Mouse (Mus musculus) MEL (cell line): ENCODE results near the gene P3h2.

Experiments
- CHD2 ChIP-seq: IDR thresholded peaks from 2 replicates; pipeline ENCODE4 v1.6.1; 2011; ENCODE audit warnings: low read length, improper control_type of control experiment
- CTCF ChIP-seq, 3 experiments: IDR thresholded peaks in 2 of 3; conservative IDR thresholded peaks in 1 of 3; 2 replicates each; pipeline ENCODE4 v1.5.1; 2011 to 2012; ENCODE audit warnings: low read length in 3 of 3, low read depth in 2 of 3, mild to moderate bottlenecking in 2 of 3, improper control_type of control experiment in 1 of 3, inconsistent platforms in 1 of 3, mixed read lengths in 1 of 3, moderate library complexity in 1 of 3; ENCODE audit not compliant: control insufficient read depth in 1 of 3, insufficient read depth in 1 of 3, poor library complexity in 1 of 3, severe bottlenecking in 1 of 3
- E2F4 ChIP-seq: IDR thresholded peaks from 2 replicates; pipeline ENCODE4 v1.6.1; 2011; ENCODE audit warnings: low read depth, low read length, improper control_type of control experiment, borderline replicate concordance
- EP300 ChIP-seq, 2 experiments: IDR thresholded peaks; 2 replicates each; pipeline ENCODE4 v1.6.1; 2011; ENCODE audit warnings: improper control_type of control experiment in 2 of 2, low read length in 2 of 2, low read depth in 1 of 2, mild to moderate bottlenecking in 1 of 2
- GABPA ChIP-seq: IDR thresholded peaks from 2 replicates; pipeline ENCODE4 v1.6.1; 2012; ENCODE audit warnings: low read depth, mild to moderate bottlenecking, inconsistent platforms, low read length, improper control_type of control experiment, moderate library complexity
- HCFC1 ChIP-seq: IDR thresholded peaks from 2 replicates; pipeline ENCODE4 v1.6.1; 2012; ENCODE audit warnings: low read depth, mild to moderate bottlenecking, inconsistent platforms, low read length, improper control_type of control experiment, moderate library complexity
- KAT2A ChIP-seq: conservative IDR thresholded peaks from 2 replicates; pipeline ENCODE4 v1.6.1; 2012; ENCODE audit warnings: low read depth, low read length, improper control_type of control experiment, inconsistent platforms
- MAX ChIP-seq: IDR thresholded peaks from 2 replicates; pipeline ENCODE4 v1.6.1; 2011; ENCODE audit warnings: low read length, improper control_type of control experiment
- POLR2A ChIP-seq, 2 experiments: IDR thresholded peaks; 2 replicates each; pipeline ENCODE4 v1.6.1; 2011 to 2012; ENCODE audit warnings: low read length in 2 of 2, mild to moderate bottlenecking in 2 of 2, control low read depth in 1 of 2, improper control_type of control experiment in 1 of 2, low read depth in 1 of 2, moderate library complexity in 1 of 2; ENCODE audit not compliant: control insufficient read depth in 1 of 2, insufficient read depth in 1 of 2, poor library complexity in 1 of 2
- TCF12 ChIP-seq: IDR thresholded peaks from 2 replicates; pipeline ENCODE4 v1.6.1; 2014; ENCODE audit warnings: low read depth, mild to moderate bottlenecking, inconsistent platforms, low read length, improper control_type of control experiment, moderate library complexity
- ZMIZ1 ChIP-seq: IDR thresholded peaks from 2 replicates; pipeline ENCODE4 v1.6.1; 2012; ENCODE audit warnings: low read depth, mild to moderate bottlenecking, inconsistent platforms, low read length, improper control_type of control experiment, moderate library complexity

DNA sequence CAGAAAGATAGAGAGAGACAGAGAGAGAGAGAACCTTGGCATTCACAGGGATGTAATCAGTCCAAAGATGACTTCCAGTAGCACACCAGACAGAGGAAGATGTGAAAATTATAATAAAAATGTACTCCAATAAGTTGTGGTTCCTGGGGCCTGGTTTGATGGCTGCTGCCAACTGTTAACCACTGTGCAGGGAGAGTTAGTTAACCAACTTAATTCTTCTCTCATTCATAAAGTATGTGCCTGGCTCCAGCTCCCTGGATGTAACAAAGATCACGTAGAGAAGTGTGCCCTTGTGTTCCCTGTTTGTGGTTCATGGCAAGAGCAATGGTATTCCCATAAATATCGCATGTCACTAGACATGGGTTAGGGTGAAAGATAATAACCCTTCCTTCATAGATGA is 128.4 kb downstream of the P3h2 start:
- TF ChIP-seq POLR2A (IDR thresholded peaks at IDR 0.05; ENCODE audit: control insufficient read depth in 1 of 2, insufficient read depth in 1 of 2, low read depth in 1 of 2, low read length in 2 of 2, poor library complexity in 1 of 2) (no peak), HCFC1 (no peak), GABPA (no peak), CTCF (IDR thresholded peaks at IDR 0.05 in 2 of 3, conservative IDR thresholded peaks at IDR 0.05 in 1 of 3; ENCODE audit: control insufficient read depth in 1 of 3, insufficient read depth in 1 of 3, low read depth in 2 of 3, low read length in 3 of 3, poor library complexity in 1 of 3, severe bottlenecking in 1 of 3) (no peak), MAX (no peak), KAT2A (no peak), ZMIZ1 (no peak), CHD2 (no peak), TCF12 (no peak), E2F4 (no peak), EP300 (IDR thresholded peaks at IDR 0.05; ENCODE audit: low read depth in 1 of 2, low read length in 2 of 2) (no peak)
